18 mouse cellular contexts compared by ENCODE assay signal in genomic region chr10:53613955-53614354, GRCm38 (mm10).
"Had no signal": no experiment of that assay in that cellular context is flagged by ENCODE, and none has a peak within 500 bp of the region (broad histone marks: within the 10 kb centered on the region; RNA-seq: fewer than 3 reads in every experiment).

No protein-coding gene starts in this region.

- H3K9me3 ChIP-seq: intestine, embryonic 15.5 days; limb, embryonic 12.5 days; limb, embryonic 15.5 days; liver, embryonic 12.5 days; liver, embryonic 15.5 days; midbrain, embryonic 12.5 days; midbrain, embryonic 15.5 days; neural tube, embryonic 13.5 days; stomach, embryonic 15.5 days had no signal

- ATAC-seq: hindbrain, embryonic 16.5 days; intestine, embryonic 15.5 days; liver, embryonic 12.5 days; midbrain, embryonic 15.5 days had no signal

- H3K27me3 ChIP-seq: intestine, embryonic 15.5 days; limb, embryonic 12.5 days; limb, embryonic 15.5 days; liver, embryonic 12.5 days; liver, embryonic 15.5 days; midbrain, embryonic 12.5 days; midbrain, embryonic 15.5 days; neural tube, embryonic 13.5 days; stomach, embryonic 15.5 days had no signal

- DNase-seq: lung, adult 2 months; lung, postnatal 14 days; lung, postnatal 4 days; retina, postnatal 1 day; right cerebral cortex, postnatal 25 days; spleen, adult 18-20 months; thymus, postnatal 25 days had no signal

- H3K27ac ChIP-seq: intestine, embryonic 15.5 days; kidney, postnatal 0 days; limb, embryonic 12.5 days; limb, embryonic 15.5 days; liver, embryonic 12.5 days; liver, embryonic 15.5 days; midbrain, embryonic 12.5 days; midbrain, embryonic 15.5 days; neural tube, embryonic 13.5 days; stomach, embryonic 15.5 days had no signal

- H3K9ac ChIP-seq: intestine, embryonic 15.5 days; limb, embryonic 12.5 days; limb, embryonic 15.5 days; liver, embryonic 12.5 days; liver, embryonic 15.5 days; midbrain, embryonic 12.5 days; midbrain, embryonic 15.5 days; neural tube, embryonic 13.5 days; stomach, embryonic 15.5 days had no signal

- H3K4me2 ChIP-seq: intestine, embryonic 15.5 days; limb, embryonic 12.5 days; limb, embryonic 15.5 days; liver, embryonic 12.5 days; liver, embryonic 15.5 days; midbrain, embryonic 12.5 days; midbrain, embryonic 15.5 days; neural tube, embryonic 13.5 days; stomach, embryonic 15.5 days had no signal

- H3K4me1 ChIP-seq: intestine, embryonic 15.5 days; limb, embryonic 12.5 days; limb, embryonic 15.5 days; liver, embryonic 12.5 days; liver, embryonic 15.5 days; midbrain, embryonic 12.5 days; midbrain, embryonic 15.5 days; neural tube, embryonic 13.5 days; stomach, embryonic 15.5 days had no signal

- H3K4me3 ChIP-seq: intestine, embryonic 15.5 days; limb, embryonic 12.5 days; limb, embryonic 15.5 days; liver, embryonic 12.5 days; liver, embryonic 15.5 days; midbrain, embryonic 12.5 days; midbrain, embryonic 15.5 days; neural tube, embryonic 13.5 days; stomach, embryonic 15.5 days had no signal
